Mouse (Mus musculus): ENCODE data around the gene Tcf19. TPM values are rescaled to one million over a fixed set of nuclear protein-coding genes. Genes with fewer than 3 reads are reported as not detected.

The Tcf19 gene
- total and polyA plus RNA-seq, 3 experiments, result 29.7 to 38.4 (median 37.7) TPM

GRCm38 (mm10) chr17:35524354-35524753 is 7.7 kb upstream of the Tcf19 start:
- peaks cover 0 to 6% of the 10 kb centered on the region in 2 experiments; a peak in 2 of 4 replicates for H3K4me1 ChIP-seq (ENCODE audit: control insufficient read depth in 1 of 2, insufficient read depth in 2 of 2)
- no peaks in the 10 kb centered on the region for H3K79me2 ChIP-seq (replicated peaks; ENCODE audit: control insufficient read depth, extremely low read depth, insufficient read depth, poor library complexity, severe bottlenecking)
- DNase-seq (ENCODE audit: extremely low read depth), result no peak
- dilution Hi-C loops (cut with MboI; ENCODE audit: extremely low pct_ligation_motif_present, extremely low pct_unique_long_range_greater_than_20kb, low sequenced_read_pairs), result no loop called here
- no peak overlapping the region for H3K9ac ChIP-seq (ENCODE audit: insufficient read depth, low read depth)
- peaks cover 40 to 80% of the 10 kb centered on the region in 2 experiments for H3K36me3 ChIP-seq (replicated peaks in 1 of 2; ENCODE audit: control insufficient read depth in 1 of 2, insufficient read depth in 1 of 2, low read length in 1 of 2)
- no peak overlapping the region for H3K27ac ChIP-seq (ENCODE audit: insufficient read depth, low read depth)
- no peak overlapping the region for H3K4me3 ChIP-seq (replicated peaks in 1 of 3; ENCODE audit: low read depth in 2 of 3, low read length in 2 of 3, poor library complexity in 1 of 3)
- no peaks in the 10 kb centered on the region for H3K27me3 ChIP-seq (replicated peaks)
- in situ Hi-C loops (cut with MboI; ENCODE audit: low pct_ligation_motif_present, low pct_unique_long_range_greater_than_20kb, low sequenced_read_pairs), result no loop called here
- H3K9me3 ChIP-seq (replicated peaks; ENCODE audit: low read length), result no peaks in the 10 kb centered on the region
- H3K4me2 ChIP-seq (ENCODE audit: insufficient read depth, low read depth, poor library complexity, severe bottlenecking), result no peak overlapping the region
- no peak for TF ChIP-seq KAT2A (IDR thresholded peaks at IDR 0.05; ENCODE audit: insufficient replicate concordance, low read length)
- TF ChIP-seq MYC (IDR thresholded peaks at IDR 0.05; ENCODE audit: low read depth, low read length), result no peak
- TF ChIP-seq CHD2 (IDR thresholded peaks at IDR 0.05; ENCODE audit: low read length), result no peak
- no peak for TF ChIP-seq GABPA (IDR thresholded peaks at IDR 0.05; ENCODE audit: insufficient replicate concordance, low read depth, low read length)
- TF ChIP-seq JUND (conservative IDR thresholded peaks at IDR 0.05; ENCODE audit: low read depth, low read length), result no peak
- no peak for TF ChIP-seq SIN3A (IDR thresholded peaks at IDR 0.05; ENCODE audit: low read length)
- no peak for TF ChIP-seq TCF12 (IDR thresholded peaks at IDR 0.05; ENCODE audit: low read depth, low read length)
- no peak for TF ChIP-seq ZMIZ1 (IDR thresholded peaks at IDR 0.05; ENCODE audit: low read depth, low read length)
- TF ChIP-seq CTCF (conservative IDR thresholded peaks at IDR 0.05 in 1 of 2, IDR thresholded peaks at IDR 0.05 in 1 of 2; ENCODE audit: low read depth in 2 of 2, low read length in 2 of 2), result no peak
- no peak for TF ChIP-seq ZNF384 (IDR thresholded peaks at IDR 0.05; ENCODE audit: low read depth, low read length)
- no peak for TF ChIP-seq UBTF (IDR thresholded peaks at IDR 0.05; ENCODE audit: low read depth, low read length)

DNA sequence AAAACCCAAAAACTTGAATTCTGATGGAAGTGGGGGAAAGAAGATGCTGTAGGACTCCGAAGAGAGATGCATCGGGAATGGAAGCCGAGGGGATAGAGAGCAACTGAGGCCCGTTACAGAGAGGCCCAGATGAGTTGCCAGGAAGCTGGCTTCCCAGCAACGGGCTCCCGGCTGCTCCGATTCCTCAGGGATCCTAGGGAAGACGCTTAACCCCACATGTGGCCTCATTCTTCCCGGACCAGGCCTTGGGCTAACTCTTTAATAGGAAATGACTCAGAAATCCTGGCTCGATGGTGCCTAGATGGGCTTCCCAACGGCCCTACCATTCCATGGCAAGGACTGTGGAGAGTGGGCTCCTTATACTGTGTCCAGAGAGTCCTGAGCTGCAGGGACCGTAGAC is 902 bp upstream of the Tcf19 start:
- Histone ChIP-seq H3K36me3 (replicated peaks in 1 of 2; ENCODE audit: control insufficient read depth in 1 of 2, insufficient read depth in 1 of 2, low read length in 1 of 2) (peaks cover 11 to 51% of the 10 kb centered on the region in 2 experiments), H3K9me3 (replicated peaks; ENCODE audit: low read length) (no peaks in the 10 kb centered on the region), H3K79me2 (replicated peaks; ENCODE audit: control insufficient read depth, extremely low read depth, insufficient read depth, poor library complexity, severe bottlenecking) (peaks cover 5% of the 10 kb centered on the region; the same call in 1 of the 2 replicates), H3K9ac (ENCODE audit: insufficient read depth, low read depth) (peak overlapping the region; percentile 77), H3K27ac (ENCODE audit: insufficient read depth, low read depth) (no peak overlapping the region), H3K27me3 (replicated peaks) (no peaks in the 10 kb centered on the region), H3K4me2 (ENCODE audit: insufficient read depth, low read depth, poor library complexity, severe bottlenecking) (peak overlapping the region; percentile 72), H3K4me3 (replicated peaks in 1 of 3; ENCODE audit: low read depth in 2 of 3, low read length in 2 of 3, poor library complexity in 1 of 3) (peak overlapping the region; percentile 67 to 72 (median 69)), H3K4me1 (ENCODE audit: control insufficient read depth in 1 of 2, insufficient read depth in 2 of 2) (peaks cover 7 to 41% of the 10 kb centered on the region in 2 experiments; a peak in 3 of 4 replicates)
- dilution Hi-C loops (cut with MboI; ENCODE audit: extremely low pct_ligation_motif_present, extremely low pct_unique_long_range_greater_than_20kb, low sequenced_read_pairs), result no loop called here
- no peak for TF ChIP-seq TBP (conservative IDR thresholded peaks at IDR 0.05; ENCODE audit: low read depth, low read length)
- DNase-seq (ENCODE audit: extremely low read depth), result no peak
- in situ Hi-C loops (cut with MboI; ENCODE audit: low pct_ligation_motif_present, low pct_unique_long_range_greater_than_20kb, low sequenced_read_pairs), result loop anchor here (5.0 kb wide), 1 partner anchor 35 kb away; the partner anchor contains the start of gene Cdsn

Measured in CH12.LX (cell line).